Mouse (Mus musculus): Measurements from ENCODE around the gene Sirt4. TPM values are rescaled to one million over a fixed set of nuclear protein-coding genes. Genes with fewer than 3 reads are reported as not detected.
"Not testable (repeated sequence)": the region's sequence is repeated elsewhere in the genome, so short reads cannot be mapped to it uniquely, and the experiment has no call there.

Sirt4 gene
- polyA plus RNA-seq, 1 experiment from 2014 or later = 16.2 TPM

DNA sequence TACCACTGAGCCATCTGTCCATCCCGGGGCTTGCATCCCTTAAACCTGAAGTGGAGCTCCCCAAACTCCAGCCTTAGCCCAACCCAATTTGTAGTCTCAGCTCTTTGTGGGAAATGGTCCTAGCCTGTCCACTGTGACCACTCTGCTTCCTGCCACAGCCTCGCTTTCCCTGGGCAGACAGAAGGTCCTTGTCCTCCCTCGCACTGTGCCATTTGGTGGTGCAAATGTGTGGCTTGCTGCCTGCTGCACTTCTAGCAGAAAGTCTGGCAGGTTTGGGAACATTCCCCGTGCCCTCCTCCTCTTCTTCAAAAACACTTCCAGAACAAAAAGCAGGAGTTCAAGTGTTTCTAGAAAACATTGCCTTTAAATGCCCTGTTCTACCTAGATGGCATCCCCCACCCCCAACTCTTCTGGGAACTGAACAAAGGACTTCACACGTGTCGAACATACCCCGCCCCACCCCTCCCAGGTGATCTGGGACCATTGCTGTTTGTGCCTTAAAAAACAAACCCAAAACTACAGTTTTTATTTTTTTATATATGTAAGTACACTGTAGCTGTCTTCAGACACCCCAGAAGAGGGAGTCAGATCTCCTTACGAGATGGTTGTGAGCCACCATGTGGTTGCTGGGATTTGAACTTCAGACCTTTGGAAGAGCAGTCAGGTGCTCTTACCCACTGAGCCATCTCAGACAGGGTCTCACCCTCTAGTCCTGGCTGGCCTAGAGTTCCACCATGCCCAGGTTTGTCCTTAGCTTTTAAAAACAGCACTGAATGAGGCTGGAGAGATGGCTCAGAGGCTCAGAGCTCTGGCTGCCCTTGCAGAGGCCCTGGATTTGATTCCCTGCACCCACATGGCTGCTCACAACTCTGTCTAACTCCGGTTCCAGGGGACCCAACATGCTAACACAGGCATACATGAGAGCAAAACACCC lies 14.0 kb upstream of the Sirt4 start:
- no peak overlapping the region for H3K9ac ChIP-seq (ENCODE audit: low read length)
- peak; percentile 51 for DNase-seq (ENCODE audit: low spot score, missing footprints)
- no peaks in the 10 kb centered on the region for H3K4me1 ChIP-seq (ENCODE audit: control insufficient read depth, insufficient read depth, low read length)
- 67% methylated on average over 9 of the region's 9 CpGs for WGBS
- H3K27me3 ChIP-seq (ENCODE audit: control insufficient read depth, insufficient read depth, low read length) = no peaks in the 10 kb centered on the region
- no peak overlapping the region for H3K4me2 ChIP-seq
- no peaks in the 10 kb centered on the region for H3K9me3 ChIP-seq (ENCODE audit: control insufficient read depth, low read length)
- no peak for ATAC-seq (ENCODE audit: low FRiP score)
- H3K36me3 ChIP-seq (ENCODE audit: control insufficient read depth, insufficient read depth, low read length) = no peaks in the 10 kb centered on the region
- no peak overlapping the region for H3K4me3 ChIP-seq (ENCODE audit: low read depth, low read length)
- H3K27ac ChIP-seq (ENCODE audit: low read depth, low read length) = no peak overlapping the region

DNA sequence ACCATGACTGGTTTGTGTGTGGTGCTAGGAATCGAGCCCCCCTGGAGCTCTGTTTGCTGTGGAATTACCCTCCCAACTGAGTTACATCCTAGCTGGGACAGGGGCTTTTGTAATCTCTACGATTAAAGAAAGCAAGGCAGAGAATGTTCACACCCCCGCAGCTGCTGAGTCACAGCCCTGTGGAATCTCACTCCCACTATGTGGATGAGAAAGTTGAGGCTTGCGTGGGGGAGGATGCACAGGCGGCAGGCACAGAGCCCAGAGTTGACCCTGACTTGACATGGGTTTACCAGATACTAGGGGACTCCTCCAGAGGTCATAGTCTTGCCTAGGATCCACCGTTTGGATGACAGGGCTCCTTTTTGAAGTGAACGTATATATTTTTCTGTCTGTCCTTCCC lies 12.5 kb upstream of the Sirt4 start:
- Histone ChIP-seq H3K27me3 (ENCODE audit: control insufficient read depth, insufficient read depth, low read length) (no peaks in the 10 kb centered on the region), H3K36me3 (ENCODE audit: control insufficient read depth, insufficient read depth, low read length) (no peaks in the 10 kb centered on the region), H3K4me3 (ENCODE audit: low read depth, low read length) (no peak overlapping the region), H3K9me3 (ENCODE audit: control insufficient read depth, low read length) (no peaks in the 10 kb centered on the region), H3K27ac (ENCODE audit: low read depth, low read length) (no peak overlapping the region), H3K4me1 (ENCODE audit: control insufficient read depth, insufficient read depth, low read length) (peaks cover 2% of the 10 kb centered on the region), H3K4me2 (no peak overlapping the region), H3K9ac (ENCODE audit: low read length) (no peak overlapping the region)
- ATAC-seq (ENCODE audit: low FRiP score) (no peak), DNase-seq (ENCODE audit: low spot score, missing footprints) (peak; percentile 53)
- 70% methylated on average over 7 of the region's 7 CpGs for WGBS

DNA sequence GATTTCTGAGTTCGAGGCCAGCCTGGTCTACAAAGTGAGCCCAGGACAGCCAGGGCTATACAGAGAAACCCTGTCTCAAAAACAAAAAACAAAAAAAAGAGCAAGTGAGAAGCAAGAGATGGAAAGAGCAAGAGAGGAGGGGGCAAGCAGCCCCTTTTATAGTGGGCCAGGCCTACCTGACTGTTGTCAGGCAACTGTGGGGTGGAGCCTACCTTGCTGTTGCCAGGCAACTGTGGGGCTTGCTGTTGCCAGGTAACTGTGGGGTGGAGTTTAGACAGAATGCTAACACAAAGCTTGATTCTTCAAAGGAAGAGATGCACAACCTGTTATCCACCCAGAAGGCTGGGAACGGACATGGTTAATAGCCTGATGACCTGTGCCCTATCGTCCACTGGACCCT lies 11.1 kb upstream of the Sirt4 start:
- H3K4me2 ChIP-seq; H3K4me3 ChIP-seq (ENCODE audit: low read depth, low read length); H3K27ac ChIP-seq (ENCODE audit: low read depth, low read length); H3K36me3 ChIP-seq (ENCODE audit: control insufficient read depth, insufficient read depth, low read length); H3K4me1 ChIP-seq (ENCODE audit: control insufficient read depth, insufficient read depth, low read length); H3K27me3 ChIP-seq (ENCODE audit: control insufficient read depth, insufficient read depth, low read length); H3K9ac ChIP-seq (ENCODE audit: low read length); ATAC-seq (ENCODE audit: low FRiP score); H3K9me3 ChIP-seq (ENCODE audit: control insufficient read depth, low read length): not testable (repeated sequence)
- WGBS = 79% methylated on average over 3 of the region's 3 CpGs
- DNase-seq (ENCODE audit: low spot score, missing footprints) = peak; percentile 21

DNA sequence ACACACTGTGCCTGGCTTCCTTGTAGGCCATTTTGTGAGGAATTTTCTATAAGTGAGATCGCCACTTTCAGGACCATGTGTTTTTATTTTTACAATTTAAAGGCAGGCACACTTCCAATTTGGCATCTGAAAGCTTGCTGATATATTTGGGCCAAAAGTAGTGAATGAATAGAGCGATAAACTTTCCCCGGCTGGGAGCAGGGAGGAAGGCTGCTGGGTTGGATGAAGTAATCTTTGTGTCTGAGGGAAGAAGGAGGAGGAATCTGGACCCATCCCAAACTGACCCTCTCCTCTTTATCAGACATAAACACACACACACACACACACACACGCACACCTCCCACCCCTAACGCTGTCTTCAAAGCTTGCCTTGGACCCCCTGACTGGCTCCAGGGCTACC lies 8.9 kb upstream of the Sirt4 start:
- no peak overlapping the region for H3K4me3 ChIP-seq (ENCODE audit: low read depth, low read length)
- 78% methylated on average over 5 of the region's 5 CpGs for WGBS
- DNase-seq (ENCODE audit: low spot score, missing footprints) (peak; percentile 10), ATAC-seq (ENCODE audit: low FRiP score) (no peak)
- no peak overlapping the region for H3K9ac ChIP-seq (ENCODE audit: low read length)
- H3K9me3 ChIP-seq (ENCODE audit: control insufficient read depth, low read length) = no peaks in the 10 kb centered on the region
- no peaks in the 10 kb centered on the region for H3K36me3 ChIP-seq (ENCODE audit: control insufficient read depth, insufficient read depth, low read length)
- no peak overlapping the region for H3K27ac ChIP-seq (ENCODE audit: low read depth, low read length)
- no peaks in the 10 kb centered on the region for H3K27me3 ChIP-seq (ENCODE audit: control insufficient read depth, insufficient read depth, low read length)
- H3K4me2 ChIP-seq = no peak overlapping the region
- peaks cover 12% of the 10 kb centered on the region for H3K4me1 ChIP-seq (ENCODE audit: control insufficient read depth, insufficient read depth, low read length)

DNA sequence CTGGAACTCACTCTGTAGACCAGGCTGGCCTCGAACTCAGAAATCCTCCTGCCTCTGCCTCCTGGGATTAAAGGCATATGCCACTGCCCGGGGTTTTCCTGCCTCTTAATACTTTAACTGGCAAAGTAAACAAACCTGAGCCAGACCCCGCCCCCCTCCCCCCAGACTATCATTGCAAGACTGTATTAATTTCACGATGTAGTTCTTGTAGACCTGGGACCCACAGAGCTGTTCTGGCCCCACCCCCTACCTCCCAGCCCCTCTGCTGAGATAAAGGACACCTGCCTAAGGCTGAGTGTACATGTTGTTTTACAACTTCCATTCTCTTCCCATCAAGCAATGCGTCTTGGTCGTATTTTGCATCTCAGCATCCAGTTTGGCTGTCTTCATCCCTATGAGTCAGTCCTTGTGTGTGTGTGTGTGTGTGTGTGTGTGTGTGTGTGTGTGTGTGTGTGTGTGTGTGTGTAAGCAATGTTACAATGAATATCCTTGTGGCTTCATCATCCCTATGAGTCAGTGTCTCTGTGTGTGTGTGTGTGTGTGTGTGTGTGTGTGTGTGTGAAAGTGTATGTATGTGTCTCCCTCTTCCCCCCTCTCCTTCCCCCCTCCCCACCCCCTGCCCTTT lies 8.3 kb upstream of the Sirt4 start:
- DNase-seq (ENCODE audit: low spot score, missing footprints) (no peak), ATAC-seq (ENCODE audit: low FRiP score) (no peak)
- no peaks in the 10 kb centered on the region for H3K36me3 ChIP-seq (ENCODE audit: control insufficient read depth, insufficient read depth, low read length)
- no peak overlapping the region for H3K9ac ChIP-seq (ENCODE audit: low read length)
- 80% methylated on average over 6 of the region's 6 CpGs for WGBS
- H3K4me1 ChIP-seq (ENCODE audit: control insufficient read depth, insufficient read depth, low read length) = peaks cover 12% of the 10 kb centered on the region
- no peak overlapping the region for H3K4me3 ChIP-seq (ENCODE audit: low read depth, low read length)
- no peak overlapping the region for H3K4me2 ChIP-seq
- H3K9me3 ChIP-seq (ENCODE audit: control insufficient read depth, low read length) = no peaks in the 10 kb centered on the region
- no peak overlapping the region for H3K27ac ChIP-seq (ENCODE audit: low read depth, low read length)
- no peaks in the 10 kb centered on the region for H3K27me3 ChIP-seq (ENCODE audit: control insufficient read depth, insufficient read depth, low read length)

DNA sequence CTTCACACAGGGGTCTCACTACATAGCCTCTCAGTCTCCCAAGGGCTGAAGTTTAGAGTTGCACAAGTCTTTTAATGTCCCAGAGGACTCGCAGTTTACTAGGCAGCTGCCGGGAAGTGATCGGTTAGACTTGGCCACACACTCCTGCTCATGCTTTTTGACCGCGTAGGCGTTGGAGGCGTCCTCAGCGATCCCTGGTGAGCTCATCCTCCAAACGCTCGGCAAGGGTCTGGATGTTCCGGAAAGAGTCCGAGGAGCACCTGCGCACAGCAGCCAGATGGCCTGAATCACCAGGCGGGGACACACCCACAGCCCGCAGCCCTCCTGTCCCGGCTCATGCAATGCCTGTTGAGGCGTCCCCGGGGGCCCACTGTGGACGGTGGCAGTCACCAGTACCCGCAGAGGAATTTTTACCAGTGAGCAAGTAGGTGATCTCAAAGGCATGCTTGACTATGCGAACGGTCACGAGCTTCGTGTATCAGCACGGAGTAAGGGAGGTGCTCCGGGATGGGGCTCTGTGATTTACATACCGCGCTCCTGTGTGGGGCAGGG lies 7.3 kb upstream of the Sirt4 start:
- ATAC-seq (ENCODE audit: low FRiP score) = no peak
- H3K36me3 ChIP-seq (ENCODE audit: control insufficient read depth, insufficient read depth, low read length) = no peaks in the 10 kb centered on the region
- H3K27me3 ChIP-seq (ENCODE audit: control insufficient read depth, insufficient read depth, low read length) = no peaks in the 10 kb centered on the region
- no peaks in the 10 kb centered on the region for H3K9me3 ChIP-seq (ENCODE audit: control insufficient read depth, low read length)
- peak overlapping the region; percentile 43 for H3K4me2 ChIP-seq
- no peak overlapping the region for H3K27ac ChIP-seq (ENCODE audit: low read depth, low read length)
- peak; percentile 91 for DNase-seq (ENCODE audit: low spot score, missing footprints)
- 6% methylated on average over 28 of the region's 28 CpGs for WGBS
- H3K4me3 ChIP-seq (ENCODE audit: low read depth, low read length) = no peak overlapping the region
- H3K4me1 ChIP-seq (ENCODE audit: control insufficient read depth, insufficient read depth, low read length) = peaks cover 12% of the 10 kb centered on the region
- peak overlapping the region; percentile 36; the same call in 1 of the 2 replicates for H3K9ac ChIP-seq (ENCODE audit: low read length)

DNA sequence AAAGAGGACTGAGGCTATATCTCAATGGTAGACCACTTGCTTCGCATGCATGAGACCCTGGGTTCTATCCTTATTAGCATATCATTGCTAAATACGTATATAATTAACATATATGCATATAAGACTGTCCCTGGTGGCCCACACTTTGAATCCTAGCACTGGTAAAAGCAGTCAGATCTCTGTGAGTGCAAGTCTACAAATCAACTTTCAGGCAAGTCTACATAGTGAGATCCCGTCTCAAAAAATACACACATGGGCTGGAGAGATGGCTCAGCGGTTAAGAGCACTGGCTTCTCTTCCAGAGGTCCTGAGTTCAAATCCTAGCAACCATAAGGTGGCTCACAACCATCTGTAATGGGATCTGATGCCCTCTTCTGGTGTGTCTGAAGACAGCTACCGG lies 6.6 kb upstream of the Sirt4 start:
- no peak for ATAC-seq (ENCODE audit: low FRiP score)
- no peak overlapping the region for H3K4me2 ChIP-seq
- 41% methylated on average over 5 of the region's 5 CpGs for WGBS
- DNase-seq (ENCODE audit: low spot score, missing footprints) = peak; percentile 85
- peaks cover 12% of the 10 kb centered on the region for H3K4me1 ChIP-seq (ENCODE audit: control insufficient read depth, insufficient read depth, low read length)
- no peaks in the 10 kb centered on the region for H3K9me3 ChIP-seq (ENCODE audit: control insufficient read depth, low read length)
- H3K36me3 ChIP-seq (ENCODE audit: control insufficient read depth, insufficient read depth, low read length) = no peaks in the 10 kb centered on the region
- H3K9ac ChIP-seq (ENCODE audit: low read length) = no peak overlapping the region
- no peaks in the 10 kb centered on the region for H3K27me3 ChIP-seq (ENCODE audit: control insufficient read depth, insufficient read depth, low read length)
- H3K4me3 ChIP-seq (ENCODE audit: low read depth, low read length) = no peak overlapping the region
- no peak overlapping the region for H3K27ac ChIP-seq (ENCODE audit: low read depth, low read length)

DNA sequence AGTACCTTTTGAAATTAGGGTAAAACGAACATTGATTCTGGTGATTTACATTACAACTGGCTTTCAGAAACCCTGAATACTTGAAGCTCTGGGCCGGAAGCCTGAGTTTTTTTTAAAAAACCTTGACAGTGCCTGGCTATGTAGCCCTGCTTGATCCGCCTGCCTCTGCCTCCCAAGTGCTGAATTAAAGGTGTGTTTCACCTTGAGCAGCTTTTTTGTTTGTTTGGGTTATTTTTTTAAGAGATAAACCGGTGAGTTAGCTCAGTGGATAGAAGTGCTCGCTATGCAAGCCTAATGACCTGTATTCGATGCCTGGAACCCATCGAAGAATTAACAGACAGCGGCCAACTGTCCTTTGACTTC lies 6.1 kb upstream of the Sirt4 start:
- Histone ChIP-seq H3K9ac (ENCODE audit: low read length) (no peak overlapping the region), H3K27ac (ENCODE audit: low read depth, low read length) (no peak overlapping the region), H3K4me3 (ENCODE audit: low read depth, low read length) (no peak overlapping the region), H3K4me2 (no peak overlapping the region), H3K36me3 (ENCODE audit: control insufficient read depth, insufficient read depth, low read length) (no peaks in the 10 kb centered on the region), H3K4me1 (ENCODE audit: control insufficient read depth, insufficient read depth, low read length) (peaks cover 12% of the 10 kb centered on the region), H3K27me3 (ENCODE audit: control insufficient read depth, insufficient read depth, low read length) (no peaks in the 10 kb centered on the region), H3K9me3 (ENCODE audit: control insufficient read depth, low read length) (no peaks in the 10 kb centered on the region)
- WGBS = 15% methylated on average over 8 of the region's 8 CpGs
- peak; percentile 95 for DNase-seq (ENCODE audit: low spot score, missing footprints)
- peak; percentile 3; the same call in 1 of the 2 replicates for ATAC-seq (ENCODE audit: low FRiP score)
